Mouse (Mus musculus) olfactory bulb, adult 2 months (tissue): Measurements from ENCODE around the gene Ccdc36. TPM values are rescaled to one million over a fixed set of nuclear protein-coding genes. Genes with fewer than 3 reads are reported as not detected.

Source experiments
- H3K27ac ChIP-seq: fragments of 200-500 bp; 2 replicates; pipeline ENCODE4 v1.5.1; 2012; ENCODE audit warnings: low read depth, low read length; ENCODE audit not compliant: insufficient read depth
- H3K4me1 ChIP-seq: fragments of 200-500 bp; 2 replicates; pipeline ENCODE4 v1.6.1; 2012; ENCODE audit warnings: low read length; ENCODE audit not compliant: control insufficient read depth, insufficient read depth
- H3K4me3 ChIP-seq: fragments of 200-500 bp; 2 replicates; pipeline ENCODE4 v1.5.1; 2012; ENCODE audit warnings: mild to moderate bottlenecking, low read depth, low read length, moderate library complexity; ENCODE audit not compliant: insufficient read depth
- CTCF ChIP-seq: fragments of 200-500 bp; IDR thresholded peaks from 2 replicates; pipeline ENCODE4 v1.5.1; 2012; ENCODE audit warnings: low read depth, mild to moderate bottlenecking, low read length, moderate library complexity; ENCODE audit not compliant: insufficient read depth
- POLR2A ChIP-seq: fragments of 200-500 bp; IDR thresholded peaks from 2 replicates; pipeline ENCODE4 v1.6.1; 2012; ENCODE audit warnings: mild to moderate bottlenecking, low read depth, low read length, moderate library complexity; ENCODE audit not compliant: insufficient read depth
- WGBS: fragments of 180-500 bp; shearing (Covaris S2); methylation state at CpG from one replicate; pipeline ENCODE4 v1.1.7; 2018; 5-methylcytosine and 5-hydroxymethylcytosine counted together
- polyA plus RNA-seq: library from polyadenylated mRNA; stranded (reverse); fragments of >200 nt; gene quantifications from 2 replicates; pipeline ENCODE4 v1.2.4, GENCODE M21; 2012; ENCODE audit warnings: low replicate concordance; ENCODE audit not compliant: missing spikeins, insufficient read depth, insufficient read length

Ccdc36 gene
- polyA plus RNA-seq, 1 experiment: not detected

DNA sequence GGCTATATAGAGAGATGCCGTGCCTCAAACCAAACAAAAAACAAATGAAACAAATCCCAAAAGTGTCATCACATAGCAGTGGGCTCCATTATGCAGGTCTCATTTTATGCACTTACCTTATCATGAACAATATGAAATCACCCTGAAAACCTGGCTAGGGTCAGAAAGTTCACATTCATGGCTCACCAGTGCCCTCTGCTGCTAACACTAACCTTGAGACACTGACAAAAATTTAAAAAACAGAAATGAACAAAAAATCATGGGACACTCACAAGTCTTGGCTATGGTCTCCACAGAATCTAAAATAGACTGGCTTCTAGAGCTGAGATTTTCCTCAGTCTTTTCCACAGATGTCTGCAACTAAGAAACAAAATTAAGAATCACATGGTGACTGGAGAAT, 16.1 kb downstream of the Ccdc36 start:
- Histone ChIP-seq H3K27ac (no peak overlapping the region), H3K4me3 (no peak overlapping the region), H3K4me1 (no peaks in the 10 kb centered on the region)
- TF ChIP-seq CTCF (no peak), POLR2A (no peak)
- WGBS: 64% methylated on average over 1 of the region's 1 CpGs

DNA sequence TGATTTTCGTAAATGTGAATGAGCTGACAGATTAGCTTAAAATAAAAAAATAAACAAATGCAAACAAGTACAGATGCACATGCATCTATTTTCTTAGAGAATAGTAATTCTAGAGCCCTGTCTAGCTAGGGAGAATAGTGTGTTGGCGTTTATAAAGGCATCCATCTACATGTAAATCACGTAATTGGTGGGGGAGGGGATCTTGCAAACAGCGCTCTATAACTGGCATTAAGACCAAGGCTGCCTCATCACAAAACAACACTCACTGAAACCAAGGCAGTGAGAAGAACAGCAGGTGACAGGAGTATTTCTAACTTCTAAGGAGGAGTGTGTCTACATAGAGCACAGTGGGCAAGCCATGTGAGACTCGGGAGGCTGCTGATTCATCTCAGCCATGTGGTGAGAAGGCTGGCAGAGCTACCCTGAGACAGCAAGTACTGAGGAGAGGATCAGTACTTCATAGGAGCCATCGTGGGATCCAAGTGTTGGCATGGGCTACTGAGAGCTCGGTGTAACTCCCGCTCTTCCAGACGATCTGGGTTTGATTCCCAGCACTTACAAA, 16.8 kb downstream of the Ccdc36 start:
- 42% methylated on average over 9 of the region's 9 CpGs for WGBS
- Histone ChIP-seq H3K27ac (no peak overlapping the region), H3K4me3 (no peak overlapping the region), H3K4me1 (no peaks in the 10 kb centered on the region)
- no peak for TF ChIP-seq CTCF
- TF ChIP-seq POLR2A: no peak

- no peaks in the 10 kb centered on the region for H3K4me1 ChIP-seq
- no peak overlapping the region for H3K4me3 ChIP-seq
- no peak overlapping the region for H3K27ac ChIP-seq
- WGBS: 72% methylated on average over 4 of the region's 4 CpGs
- TF ChIP-seq POLR2A: no peak
- TF ChIP-seq CTCF: no peak
Observed at GRCm38 (mm10) chr9:108409535-108409934, 18.7 kb downstream of the Ccdc36 start.

DNA sequence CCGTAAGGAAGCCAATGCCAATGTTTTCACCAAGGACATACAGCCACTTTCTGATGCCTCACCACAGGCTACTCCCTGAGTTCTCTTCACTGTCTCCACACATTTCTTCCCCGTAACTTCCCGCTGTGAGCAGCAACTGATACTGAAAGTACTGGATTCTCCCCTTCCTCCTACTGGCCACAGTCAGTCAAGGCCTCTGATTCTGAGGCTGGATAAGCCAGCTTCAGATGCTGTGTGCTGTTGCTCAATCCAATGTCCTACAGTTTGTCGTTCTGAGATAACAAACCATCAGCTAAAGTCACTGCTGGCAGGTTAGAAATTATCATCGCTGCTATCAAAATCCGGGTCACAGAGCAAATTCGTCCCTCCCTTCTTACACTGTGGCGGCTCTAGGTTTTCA, 23.8 kb downstream of the Ccdc36 start:
- WGBS: 87% methylated on average over 8 of the region's 8 CpGs
- Histone ChIP-seq H3K4me3 (no peak overlapping the region), H3K4me1 (peaks cover 11% of the 10 kb centered on the region), H3K27ac (no peak overlapping the region)
- TF ChIP-seq CTCF (no peak), POLR2A (no peak)

DNA sequence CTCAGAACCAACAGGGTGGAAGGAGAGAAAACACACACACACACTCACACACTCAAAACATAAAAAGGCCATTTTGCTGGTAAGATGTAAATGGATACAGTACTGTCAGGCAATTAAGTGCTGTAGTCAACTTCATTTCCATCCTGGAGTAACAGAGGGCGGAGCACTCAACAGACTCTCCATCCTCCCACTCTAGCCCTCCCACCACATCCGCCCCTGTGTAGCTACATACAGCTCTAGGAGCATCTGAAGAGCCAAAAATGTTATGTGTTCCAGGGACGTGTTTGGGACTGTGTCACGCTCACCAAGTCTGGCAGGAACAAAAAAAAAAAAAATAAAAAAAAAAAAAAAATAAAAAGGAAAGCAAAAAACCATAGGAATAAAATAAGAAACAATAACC, 25.2 kb downstream of the Ccdc36 start:
- no peak overlapping the region for H3K27ac ChIP-seq
- H3K4me1 ChIP-seq: peaks cover 11% of the 10 kb centered on the region
- no peak overlapping the region for H3K4me3 ChIP-seq
- no peak for TF ChIP-seq POLR2A
- TF ChIP-seq CTCF: no peak
- WGBS: 54% methylated on average over 4 of the region's 4 CpGs

DNA sequence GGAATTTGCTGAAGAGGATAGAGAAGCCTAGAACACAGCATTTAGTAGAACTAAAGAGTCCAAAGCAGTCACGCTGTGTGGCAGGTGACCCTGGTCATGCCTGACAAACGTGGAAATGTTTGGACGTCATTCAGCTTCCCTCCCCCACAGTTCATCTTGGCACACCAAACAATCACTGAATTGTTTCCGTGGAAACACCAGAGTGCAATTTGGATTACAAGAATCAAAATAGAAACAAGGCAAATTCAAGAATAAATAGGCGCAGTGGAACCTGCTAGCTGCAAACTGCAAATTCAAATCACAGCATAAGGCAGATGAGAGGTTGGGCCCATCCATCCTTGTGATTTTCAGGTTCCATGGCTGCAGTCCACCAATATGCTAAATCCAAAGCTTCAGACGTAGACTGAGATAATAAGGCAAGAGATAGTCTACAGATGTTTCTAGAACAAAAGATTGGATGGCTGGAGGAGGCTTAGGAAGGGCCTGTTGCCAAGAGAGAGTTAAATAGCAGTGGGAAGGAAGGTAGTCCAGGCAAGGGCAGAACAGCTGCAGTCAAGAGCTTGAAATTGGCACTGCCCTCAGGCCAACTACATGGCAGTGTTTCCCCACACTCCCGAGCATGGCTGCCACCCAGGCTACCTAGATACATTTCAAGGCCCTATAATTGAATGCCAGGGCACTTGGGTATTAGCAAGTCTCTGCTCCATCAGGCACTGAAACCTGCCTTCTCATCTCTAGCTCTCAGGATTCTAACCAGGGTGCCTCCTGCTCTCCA, 26.9 kb downstream of the Ccdc36 start:
- no peak overlapping the region for H3K4me3 ChIP-seq
- TF ChIP-seq CTCF (no peak), POLR2A (no peak)
- WGBS: 7% methylated on average over 7 of the region's 7 CpGs
- peak overlapping the region; percentile 92 for H3K27ac ChIP-seq
- H3K4me1 ChIP-seq: peaks cover 11% of the 10 kb centered on the region

DNA sequence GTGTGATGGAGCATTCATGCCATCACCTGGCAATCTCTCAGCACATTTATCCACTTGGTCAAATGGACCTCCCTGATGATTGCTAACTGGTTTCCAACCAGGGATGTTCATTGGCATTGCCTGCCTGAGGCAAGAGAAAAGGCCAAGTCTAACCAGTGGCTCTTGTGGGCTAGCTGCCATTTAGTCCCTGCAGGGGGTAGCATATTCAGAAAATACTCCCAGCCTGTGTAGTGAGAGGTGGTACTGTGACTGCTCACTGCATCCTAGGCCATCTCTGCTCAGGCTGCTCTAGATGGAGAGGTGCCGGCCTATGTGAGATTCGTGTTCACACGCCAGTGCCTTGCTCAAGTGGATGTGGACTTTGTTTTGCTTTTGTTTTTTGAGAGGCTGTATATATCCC, 30.0 kb downstream of the Ccdc36 start:
- H3K4me1 ChIP-seq: peaks cover 11% of the 10 kb centered on the region
- H3K27ac ChIP-seq: no peak overlapping the region
- no peak for TF ChIP-seq POLR2A
- no peak for TF ChIP-seq CTCF
- no peak overlapping the region for H3K4me3 ChIP-seq
- 89% methylated on average over 3 of the region's 3 CpGs for WGBS

DNA sequence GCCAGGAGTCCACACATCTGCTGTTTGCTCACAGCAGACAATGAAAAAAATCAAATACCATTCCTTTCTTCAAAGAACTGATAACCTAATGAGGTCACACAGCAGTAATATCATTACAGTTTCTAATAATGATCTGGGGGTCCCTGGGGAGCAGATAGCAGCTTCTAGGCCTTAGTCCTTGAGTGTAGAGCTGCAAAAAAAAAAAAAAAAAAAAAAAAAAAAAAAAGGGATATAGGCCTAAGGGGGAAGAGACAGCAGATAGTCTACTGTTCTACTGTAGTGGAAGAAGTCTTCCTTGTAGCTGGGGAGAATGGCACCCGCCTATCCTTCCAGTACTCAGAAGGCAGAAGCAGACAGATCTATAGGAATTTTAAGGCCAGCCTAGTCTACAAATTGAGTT, 32.9 kb downstream of the Ccdc36 start:
- H3K27ac ChIP-seq: no peak overlapping the region
- no peak overlapping the region for H3K4me3 ChIP-seq
- WGBS: 91% methylated on average over 1 of the region's 1 CpGs
- no peaks in the 10 kb centered on the region for H3K4me1 ChIP-seq
- TF ChIP-seq CTCF: no peak

DNA sequence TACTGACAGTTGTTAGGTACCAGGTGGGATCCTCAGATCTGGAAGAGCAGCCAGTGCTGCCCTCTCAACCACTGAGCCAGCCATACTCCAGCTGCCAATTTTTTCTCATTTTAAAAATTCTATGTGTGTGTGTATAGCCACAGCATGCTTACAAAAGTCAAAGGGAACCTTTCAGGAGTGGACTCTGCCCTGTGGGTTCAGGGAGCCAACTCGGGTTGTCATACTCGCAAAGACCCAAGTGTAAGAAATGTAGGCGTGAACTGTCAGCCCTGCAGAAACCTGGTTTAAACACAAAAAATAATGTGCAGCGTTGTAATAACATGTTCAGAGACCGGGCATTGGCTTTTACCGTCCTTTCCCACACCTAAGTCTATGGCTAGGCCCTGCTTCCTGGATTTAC, 34.1 kb downstream of the Ccdc36 start:
- Histone ChIP-seq H3K4me1 (no peaks in the 10 kb centered on the region), H3K4me3 (no peak overlapping the region), H3K27ac (no peak overlapping the region)
- TF ChIP-seq POLR2A (no peak), CTCF (no peak)
- WGBS: 93% methylated on average over 6 of the region's 6 CpGs

- no peaks in the 10 kb centered on the region for H3K4me1 ChIP-seq
- no peak within 1 kb of the TSS for H3K4me3 ChIP-seq
- no peak within 1 kb of the TSS for H3K27ac ChIP-seq
- WGBS: 61% methylated on average over 18 of the region's 18 CpGs
- no peak for TF ChIP-seq POLR2A
- TF ChIP-seq CTCF: no peak
Observed at GRCm38 (mm10) chr9:108392676-108393075, 35.6 kb downstream of the Ccdc36 start, which contains the start of gene 1700102P08Rik. TSS of gene 1700102P08Rik (plus strand) at chr9:108392805.
